Mouse (Mus musculus) lung, embryonic 14.5 days (tissue): ENCODE results near the gene Abca1. TPM values are rescaled to one million over a fixed set of nuclear protein-coding genes. Genes with fewer than 3 reads are reported as not detected.
A peak's percentile ranks its signal among the peaks of the same experiment; 100 is the strongest.

Source experiments
- ATAC-seq: fragments of 200-750 bp; cut with Nextera tagmentation; 2 replicates; pipeline ENCODE4 v1.8.0; 2017; ENCODE audit warnings: mild to moderate bottlenecking, moderate TSS enrichment, moderate library complexity; ENCODE audit not compliant: insufficient read depth
- DNase-seq: peaks from one replicate; pipeline ENCODE4 v3.0.0-alpha.2; 2015
- H3K27ac ChIP-seq: fragments of 300-500 bp; sonication (generic); 2 replicates; pipeline ENCODE4 v1.5.1; 2014; ENCODE audit warnings: low read depth, mild to moderate bottlenecking, moderate library complexity
- H3K27me3 ChIP-seq: fragments of 300-500 bp; sonication (generic); 2 replicates; pipeline ENCODE4 v1.6.1; 2014; ENCODE audit warnings: low read length, control low read depth; ENCODE audit not compliant: insufficient read depth
- H3K36me3 ChIP-seq: fragments of 300-500 bp; sonication (generic); 2 replicates; pipeline ENCODE4 v1.6.1; 2014; ENCODE audit warnings: control low read depth; ENCODE audit not compliant: insufficient read depth
- H3K4me1 ChIP-seq: fragments of 300-500 bp; sonication (generic); 2 replicates; pipeline ENCODE4 v1.6.1; 2014; ENCODE audit warnings: antibody characterized with exemption, control low read depth; ENCODE audit not compliant: insufficient read depth
- H3K4me2 ChIP-seq: fragments of 300-500 bp; sonication (generic); 2 replicates; pipeline ENCODE4 v1.6.1; 2014; ENCODE audit warnings: mild to moderate bottlenecking
- H3K4me3 ChIP-seq: fragments of 300-500 bp; sonication (generic); 2 replicates; pipeline ENCODE4 v1.5.1; 2014; ENCODE audit warnings: low read depth, low read length
- H3K9ac ChIP-seq: fragments of 300-500 bp; sonication (generic); 2 replicates; pipeline ENCODE4 v1.6.1; 2014
- H3K9me3 ChIP-seq: fragments of 300-500 bp; sonication (generic); 2 replicates; pipeline ENCODE4 v1.6.1; 2016; ENCODE audit warnings: low read depth, low read length, control low read depth
- CTCF ChIP-seq: IDR thresholded peaks from 2 replicates; pipeline ENCODE4 v1.5.1; 2016; ENCODE audit warnings: antibody characterized with exemption, low read depth
- WGBS: fragments of 180-500 bp; shearing (Covaris S2); extraction: QIAGEN DNeasy Blood & Tissue Kit; methylation state at CpG from one replicate; pipeline ENCODE4 v1.1.7; 2014; 5-methylcytosine and 5-hydroxymethylcytosine counted together
- polyA plus RNA-seq: library from polyadenylated mRNA; unstranded; fragments of >200 nt; fragmentation: Nextera tagmentation; extraction: Ambion mirVana; gene quantifications from 2 replicates; pipeline ENCODE4 v1.2.1, GENCODE M21; 2014

Abca1 gene
- polyA plus RNA-seq, 1 experiment from 2014 or later = 13.6 TPM

- Histone ChIP-seq H3K4me2 (no peak overlapping the region), H3K9ac (no peak overlapping the region), H3K27ac (no peak overlapping the region), H3K27me3 (no peaks in the 10 kb centered on the region), H3K9me3 (no peaks in the 10 kb centered on the region), H3K36me3 (peaks cover 73% of the 10 kb centered on the region), H3K4me1 (no peaks in the 10 kb centered on the region), H3K4me3 (no peak overlapping the region)
- 95% methylated on average over 2 of the region's 2 CpGs for WGBS
- no peak for TF ChIP-seq CTCF
- ATAC-seq (0 out of 2 replicates have a peak, but pooled peaks have one; percentile 54), DNase-seq (no peak)
These were observed 80.8 kb downstream of the Abca1 start for GRCm38 (mm10) chr4:53078793-53079310.

DNA sequence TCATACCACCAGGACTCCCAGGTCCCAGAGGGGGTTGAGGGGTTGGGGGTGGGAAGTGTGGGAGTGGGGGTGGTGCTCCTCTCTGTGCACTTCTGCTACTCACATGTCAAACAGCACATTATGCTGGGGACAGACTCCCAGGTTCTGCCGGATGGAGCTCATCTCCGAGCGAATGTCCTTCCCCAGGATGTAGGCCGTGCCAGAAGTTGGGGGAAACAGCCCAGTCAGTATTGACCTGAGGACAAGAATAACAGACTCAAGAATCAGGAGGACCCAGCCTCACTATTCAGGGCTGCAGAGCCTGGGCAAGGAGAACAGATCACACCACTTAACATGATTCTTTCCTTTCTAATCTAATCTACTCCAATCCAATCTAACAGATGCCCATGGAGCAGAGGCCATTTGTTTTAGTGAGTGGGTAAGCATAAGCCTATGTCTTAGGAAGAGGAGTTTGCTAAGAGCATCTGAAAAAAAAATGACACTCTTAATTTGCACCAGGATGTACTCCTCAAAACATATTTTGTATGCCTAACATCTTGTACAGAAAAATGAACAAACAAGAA, 82.8 kb downstream of the Abca1 start:
- WGBS = 76% methylated on average over 4 of the region's 4 CpGs
- Histone ChIP-seq H3K9ac (no peak overlapping the region), H3K4me2 (no peak overlapping the region), H3K27me3 (no peaks in the 10 kb centered on the region), H3K9me3 (no peaks in the 10 kb centered on the region), H3K4me3 (no peak overlapping the region), H3K27ac (no peak overlapping the region), H3K36me3 (peaks cover 73% of the 10 kb centered on the region), H3K4me1 (no peaks in the 10 kb centered on the region)
- TF ChIP-seq CTCF = no peak
- DNase-seq (no peak), ATAC-seq (no peak)

GRCm38 (mm10) chr4:53073025-53073424, 86.7 kb downstream of the Abca1 start:
- TF ChIP-seq CTCF = no peak
- no peaks in the 10 kb centered on the region for H3K4me1 ChIP-seq
- DNase-seq (no peak), ATAC-seq (no peak)
- H3K4me2 ChIP-seq = no peak overlapping the region
- no peak overlapping the region for H3K27ac ChIP-seq
- no peaks in the 10 kb centered on the region for H3K9me3 ChIP-seq
- H3K36me3 ChIP-seq = peaks cover 75% of the 10 kb centered on the region
- no peaks in the 10 kb centered on the region for H3K27me3 ChIP-seq
- no peak overlapping the region for H3K4me3 ChIP-seq
- H3K9ac ChIP-seq = no peak overlapping the region
- WGBS = 87% methylated on average over 7 of the region's 7 CpGs

DNA sequence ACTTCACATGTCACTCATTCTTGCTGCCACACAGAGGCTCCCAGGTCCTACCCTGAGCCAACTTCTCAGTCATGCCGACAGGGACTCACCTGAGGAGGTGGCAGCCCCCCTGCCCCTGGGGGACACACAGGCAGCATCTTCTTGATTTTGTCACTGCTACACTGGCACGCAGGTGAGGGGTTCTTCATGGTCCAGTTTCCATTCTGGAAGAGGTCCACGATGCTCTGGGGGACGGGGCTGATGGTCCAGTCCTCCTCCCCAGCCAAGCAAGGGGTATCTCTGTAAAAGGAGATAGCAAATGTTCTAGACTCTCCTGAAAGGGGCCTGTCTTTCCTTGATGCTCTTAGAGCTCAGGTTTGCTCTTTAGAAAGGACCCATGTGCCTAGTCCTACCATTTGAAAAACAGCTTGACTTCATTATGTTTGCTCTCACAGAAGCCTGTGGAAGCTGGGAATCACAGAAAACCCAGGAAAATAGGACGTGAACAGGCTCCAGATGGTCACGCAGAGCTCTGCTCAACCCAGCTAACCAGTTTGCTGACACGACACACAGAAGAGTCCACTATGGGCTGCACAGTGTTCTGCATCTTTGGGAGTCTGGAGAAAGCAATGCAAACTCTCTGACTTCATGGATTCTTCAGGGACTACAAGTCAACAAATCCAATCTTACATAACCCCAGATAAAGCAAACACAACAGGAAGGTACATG, 97.2 kb downstream of the Abca1 start:
- ATAC-seq (no peak), DNase-seq (no peak)
- Histone ChIP-seq H3K4me1 (no peaks in the 10 kb centered on the region), H3K9me3 (no peaks in the 10 kb centered on the region), H3K9ac (no peak overlapping the region), H3K27me3 (no peaks in the 10 kb centered on the region), H3K36me3 (peaks cover 65% of the 10 kb centered on the region), H3K27ac (no peak overlapping the region), H3K4me3 (no peak overlapping the region), H3K4me2 (no peak overlapping the region)
- 79% methylated on average over 7 of the region's 7 CpGs for WGBS
- no peak for TF ChIP-seq CTCF

DNA sequence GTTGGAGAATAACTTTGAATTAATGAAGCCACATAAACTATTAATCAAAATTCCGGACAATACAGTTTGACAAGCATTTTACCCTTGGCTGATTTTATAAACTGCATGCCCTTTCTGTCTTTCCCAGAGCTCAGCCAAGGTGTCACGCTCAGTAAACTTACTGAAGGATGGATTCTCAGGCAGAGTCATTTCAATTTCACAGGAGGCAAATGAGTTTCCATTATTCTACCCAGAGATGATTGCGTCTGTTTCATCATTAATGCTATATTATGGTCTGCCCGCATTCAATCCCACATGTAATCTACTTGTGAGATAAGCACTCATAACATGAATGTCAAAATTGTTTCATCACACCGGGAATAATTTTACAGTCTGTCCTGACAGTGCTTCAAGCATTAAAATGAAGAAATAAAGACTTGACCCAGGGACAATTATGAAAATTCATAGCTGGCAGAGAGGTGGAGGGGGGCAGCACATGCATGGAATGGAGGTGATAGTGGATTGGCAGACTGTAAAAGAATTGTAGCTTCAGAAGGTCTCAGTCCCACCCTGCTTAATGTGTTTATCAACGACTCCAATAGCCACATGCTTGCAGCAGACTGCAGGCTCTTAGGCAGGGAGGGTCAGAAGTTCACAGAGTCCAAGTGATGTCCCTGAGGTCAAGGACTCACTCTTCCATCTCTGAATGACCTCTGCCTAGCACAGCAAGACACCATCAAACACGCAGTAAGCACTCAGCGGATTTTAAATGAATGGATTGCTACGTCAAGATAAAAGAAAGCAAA, 113.3 kb downstream of the Abca1 start:
- DNase-seq = no peak
- H3K4me3 ChIP-seq = no peak overlapping the region

GRCm38 (mm10) chr4:53045807-53046206, 113.9 kb downstream of the Abca1 start:
- no peak overlapping the region for H3K4me2 ChIP-seq
- WGBS = 86% methylated on average over 7 of the region's 7 CpGs
- H3K27ac ChIP-seq = no peak overlapping the region
- DNase-seq (no peak), ATAC-seq (no peak)
- no peak overlapping the region for H3K9ac ChIP-seq
- H3K9me3 ChIP-seq = no peaks in the 10 kb centered on the region
- TF ChIP-seq CTCF = no peak
- H3K4me3 ChIP-seq = no peak overlapping the region
- peaks cover 72% of the 10 kb centered on the region for H3K36me3 ChIP-seq
- no peaks in the 10 kb centered on the region for H3K27me3 ChIP-seq
- no peaks in the 10 kb centered on the region for H3K4me1 ChIP-seq

More for the DNA sequence above, 113.3 kb downstream of the Abca1 start:
- WGBS = 53% methylated on average over 9 of the region's 9 CpGs
- TF ChIP-seq CTCF = no peak
- no peaks in the 10 kb centered on the region for H3K9me3 ChIP-seq
- no peak for ATAC-seq
- no peak overlapping the region for H3K27ac ChIP-seq
- peaks cover 71% of the 10 kb centered on the region for H3K36me3 ChIP-seq
- no peaks in the 10 kb centered on the region for H3K27me3 ChIP-seq
- no peaks in the 10 kb centered on the region for H3K4me1 ChIP-seq
- H3K9ac ChIP-seq = no peak overlapping the region
- no peak overlapping the region for H3K4me2 ChIP-seq

GRCm38 (mm10) chr4:53043819-53044218, 115.9 kb downstream of the Abca1 start:
- Histone ChIP-seq H3K9me3 (no peaks in the 10 kb centered on the region), H3K4me1 (no peaks in the 10 kb centered on the region), H3K27me3 (no peaks in the 10 kb centered on the region), H3K27ac (no peak overlapping the region), H3K9ac (no peak overlapping the region), H3K4me2 (no peak overlapping the region), H3K4me3 (no peak overlapping the region), H3K36me3 (peaks cover 61% of the 10 kb centered on the region)
- DNase-seq (no peak), ATAC-seq (no peak)
- WGBS = 88% methylated on average over 8 of the region's 8 CpGs
- no peak for TF ChIP-seq CTCF
